Mouse (Mus musculus): ENCODE data around the gene Phactr1. TPM values are rescaled to one million over a fixed set of nuclear protein-coding genes. Genes with fewer than 3 reads are reported as not detected.

Gene Phactr1
- total RNA-seq, 1 experiment = 1.2 TPM

GRCm38 (mm10) chr13:43032451-43032850, 352.0 kb downstream of the Phactr1 start:
- in situ Hi-C loops (cut with MboI; ENCODE audit: low sequenced_read_pairs in 2 of 2, unreplicated experiment in 2 of 2) = no loop called here
- peak; percentile 6 for DNase-seq (ENCODE audit: low read depth, low spot score)
- TF ChIP-seq ZNF384 (IDR thresholded peaks at IDR 0.05; ENCODE audit: low read depth, low read length) (no peak), ZC3H11A (IDR thresholded peaks at IDR 0.05; ENCODE audit: borderline replicate concordance, low read depth, low read length) (no peak), HCFC1 (IDR thresholded peaks at IDR 0.05; ENCODE audit: borderline replicate concordance, insufficient read depth, low read length) (no peak), MAFK (IDR thresholded peaks at IDR 0.05; ENCODE audit: insufficient read depth, low read depth, low read length) (no peak), CHD2 (IDR thresholded peaks at IDR 0.05; ENCODE audit: low read depth, low read length) (no peak)
- H3K9me3 ChIP-seq (ENCODE audit: control insufficient read depth, insufficient read depth, low read depth, low read length) = no peaks in the 10 kb centered on the region
- H3K4me1 ChIP-seq (ENCODE audit: control insufficient read depth in 2 of 2, insufficient read depth in 2 of 2, low read length in 2 of 2, poor library complexity in 1 of 2) = no peaks in the 10 kb centered on the region; a peak in 1 of 4 replicates
- no peaks in the 10 kb centered on the region for H3K36me3 ChIP-seq (ENCODE audit: control insufficient read depth, insufficient read depth, low read length, poor library complexity, severe bottlenecking)
- no peak overlapping the region for H3K27ac ChIP-seq (ENCODE audit: insufficient read depth, low read depth, low read length, poor library complexity, severe bottlenecking)
- H3K4me3 ChIP-seq (ENCODE audit: insufficient read depth in 1 of 2, low read depth in 1 of 2, low read length in 2 of 2, poor library complexity in 1 of 2, severe bottlenecking in 1 of 2) = no peak overlapping the region
- H3K9ac ChIP-seq (ENCODE audit: insufficient read depth, low read depth, low read length, poor library complexity, severe bottlenecking) = no peak overlapping the region

- no peak overlapping the region for H3K9ac ChIP-seq (ENCODE audit: insufficient read depth, low read depth, low read length, poor library complexity, severe bottlenecking)
- no peak for DNase-seq (ENCODE audit: low read depth, low spot score)
- no peak overlapping the region for H3K4me3 ChIP-seq (ENCODE audit: insufficient read depth in 1 of 2, low read depth in 1 of 2, low read length in 2 of 2, poor library complexity in 1 of 2, severe bottlenecking in 1 of 2)
- no peak for TF ChIP-seq ZC3H11A (IDR thresholded peaks at IDR 0.05; ENCODE audit: borderline replicate concordance, low read depth, low read length)
- TF ChIP-seq ZNF384 (IDR thresholded peaks at IDR 0.05; ENCODE audit: low read depth, low read length) = no peak
- no peak for TF ChIP-seq HCFC1 (IDR thresholded peaks at IDR 0.05; ENCODE audit: borderline replicate concordance, insufficient read depth, low read length)
- no peak for TF ChIP-seq MAFK (IDR thresholded peaks at IDR 0.05; ENCODE audit: insufficient read depth, low read depth, low read length)
- in situ Hi-C loops (cut with MboI; ENCODE audit: low sequenced_read_pairs in 2 of 2, unreplicated experiment in 2 of 2) = no loop called here
- no peaks in the 10 kb centered on the region for H3K4me1 ChIP-seq (ENCODE audit: control insufficient read depth in 2 of 2, insufficient read depth in 2 of 2, low read length in 2 of 2, poor library complexity in 1 of 2)
- H3K27ac ChIP-seq (ENCODE audit: insufficient read depth, low read depth, low read length, poor library complexity, severe bottlenecking) = no peak overlapping the region
- no peaks in the 10 kb centered on the region for H3K36me3 ChIP-seq (ENCODE audit: control insufficient read depth, insufficient read depth, low read length, poor library complexity, severe bottlenecking)
- H3K9me3 ChIP-seq (ENCODE audit: control insufficient read depth, insufficient read depth, low read depth, low read length) = no peaks in the 10 kb centered on the region
Observed at GRCm38 (mm10) chr13:43036510-43036909, 356.1 kb downstream of the Phactr1 start.

GRCm38 (mm10) chr13:43042766-43043165, 362.3 kb downstream of the Phactr1 start:
- H3K36me3 ChIP-seq (ENCODE audit: control insufficient read depth, insufficient read depth, low read length, poor library complexity, severe bottlenecking) = no peaks in the 10 kb centered on the region
- H3K27ac ChIP-seq (ENCODE audit: insufficient read depth, low read depth, low read length, poor library complexity, severe bottlenecking) = no peak overlapping the region
- H3K4me3 ChIP-seq (ENCODE audit: insufficient read depth in 1 of 2, low read depth in 1 of 2, low read length in 2 of 2, poor library complexity in 1 of 2, severe bottlenecking in 1 of 2) = no peak overlapping the region
- DNase-seq (ENCODE audit: low read depth, low spot score) = no peak
- no peak overlapping the region for H3K9ac ChIP-seq (ENCODE audit: insufficient read depth, low read depth, low read length, poor library complexity, severe bottlenecking)
- no peaks in the 10 kb centered on the region for H3K9me3 ChIP-seq (ENCODE audit: control insufficient read depth, insufficient read depth, low read depth, low read length)
- in situ Hi-C loops (cut with MboI; ENCODE audit: low sequenced_read_pairs in 2 of 2, unreplicated experiment in 2 of 2) = no loop called here
- no peaks in the 10 kb centered on the region for H3K4me1 ChIP-seq (ENCODE audit: control insufficient read depth in 2 of 2, insufficient read depth in 2 of 2, low read length in 2 of 2, poor library complexity in 1 of 2)
- TF ChIP-seq CHD2 (IDR thresholded peaks at IDR 0.05; ENCODE audit: low read depth, low read length) = no peak
- TF ChIP-seq HCFC1 (IDR thresholded peaks at IDR 0.05; ENCODE audit: borderline replicate concordance, insufficient read depth, low read length) = no peak
- TF ChIP-seq MAFK (IDR thresholded peaks at IDR 0.05; ENCODE audit: insufficient read depth, low read depth, low read length) = no peak
- TF ChIP-seq ZC3H11A (IDR thresholded peaks at IDR 0.05; ENCODE audit: borderline replicate concordance, low read depth, low read length) = no peak
- TF ChIP-seq ZNF384 (IDR thresholded peaks at IDR 0.05; ENCODE audit: low read depth, low read length) = no peak

GRCm38 (mm10) chr13:43048553-43048952, 368.1 kb downstream of the Phactr1 start:
- no peak overlapping the region for H3K27ac ChIP-seq (ENCODE audit: insufficient read depth, low read depth, low read length, poor library complexity, severe bottlenecking)
- in situ Hi-C loops (cut with MboI; ENCODE audit: low sequenced_read_pairs in 2 of 2, unreplicated experiment in 2 of 2) = no loop called here
- DNase-seq (ENCODE audit: low read depth, low spot score) = no peak
- H3K36me3 ChIP-seq (ENCODE audit: control insufficient read depth, insufficient read depth, low read length, poor library complexity, severe bottlenecking) = no peaks in the 10 kb centered on the region
- H3K4me1 ChIP-seq (ENCODE audit: control insufficient read depth in 2 of 2, insufficient read depth in 2 of 2, low read length in 2 of 2, poor library complexity in 1 of 2) = no peaks in the 10 kb centered on the region
- H3K4me3 ChIP-seq (ENCODE audit: insufficient read depth in 1 of 2, low read depth in 1 of 2, low read length in 2 of 2, poor library complexity in 1 of 2, severe bottlenecking in 1 of 2) = no peak overlapping the region
- H3K9ac ChIP-seq (ENCODE audit: insufficient read depth, low read depth, low read length, poor library complexity, severe bottlenecking) = no peak overlapping the region
- no peaks in the 10 kb centered on the region for H3K9me3 ChIP-seq (ENCODE audit: control insufficient read depth, insufficient read depth, low read depth, low read length)
- TF ChIP-seq ZNF384 (IDR thresholded peaks at IDR 0.05; ENCODE audit: low read depth, low read length) (no peak), HCFC1 (IDR thresholded peaks at IDR 0.05; ENCODE audit: borderline replicate concordance, insufficient read depth, low read length) (no peak), MAFK (IDR thresholded peaks at IDR 0.05; ENCODE audit: insufficient read depth, low read depth, low read length) (no peak), CHD2 (IDR thresholded peaks at IDR 0.05; ENCODE audit: low read depth, low read length) (no peak), ZC3H11A (IDR thresholded peaks at IDR 0.05; ENCODE audit: borderline replicate concordance, low read depth, low read length) (no peak)

GRCm38 (mm10) chr13:43053201-43053600, 372.8 kb downstream of the Phactr1 start:
- peak; percentile 28; the same call in 1 of the 2 replicates for TF ChIP-seq ZC3H11A (IDR thresholded peaks at IDR 0.05; ENCODE audit: borderline replicate concordance, low read depth, low read length)
- no peak for TF ChIP-seq HCFC1 (IDR thresholded peaks at IDR 0.05; ENCODE audit: borderline replicate concordance, insufficient read depth, low read length)
- TF ChIP-seq ZNF384 (IDR thresholded peaks at IDR 0.05; ENCODE audit: low read depth, low read length) = no peak
- Histone ChIP-seq H3K9me3 (ENCODE audit: control insufficient read depth, insufficient read depth, low read depth, low read length) (no peaks in the 10 kb centered on the region), H3K4me3 (ENCODE audit: insufficient read depth in 1 of 2, low read depth in 1 of 2, low read length in 2 of 2, poor library complexity in 1 of 2, severe bottlenecking in 1 of 2) (no peak overlapping the region), H3K9ac (ENCODE audit: insufficient read depth, low read depth, low read length, poor library complexity, severe bottlenecking) (no peak overlapping the region), H3K4me1 (ENCODE audit: control insufficient read depth in 2 of 2, insufficient read depth in 2 of 2, low read length in 2 of 2, poor library complexity in 1 of 2) (no peaks in the 10 kb centered on the region), H3K27ac (ENCODE audit: insufficient read depth, low read depth, low read length, poor library complexity, severe bottlenecking) (no peak overlapping the region), H3K36me3 (ENCODE audit: control insufficient read depth, insufficient read depth, low read length, poor library complexity, severe bottlenecking) (no peaks in the 10 kb centered on the region)
- peak; percentile 21 for DNase-seq (ENCODE audit: low read depth, low spot score)
- in situ Hi-C loops (cut with MboI; ENCODE audit: low sequenced_read_pairs in 2 of 2, unreplicated experiment in 2 of 2) = no loop called here
